Mouse (Mus musculus) neural tube, embryonic 14.5 days (tissue): ENCODE data around the gene Gm27179. TPM values are rescaled to one million over a fixed set of nuclear protein-coding genes. Genes with fewer than 3 reads are reported as not detected.
"Not testable (repeated sequence)": the region's sequence is repeated elsewhere in the genome, so short reads cannot be mapped to it uniquely, and the experiment has no call there.

Experiments used
- ATAC-seq: fragments of 200-750 bp; cut with Nextera tagmentation; 2 replicates; pipeline ENCODE4 v1.8.0; 2017; ENCODE audit warnings: low read depth, mild to moderate bottlenecking, moderate TSS enrichment, moderate library complexity
- H3K27ac ChIP-seq: fragments of 300-500 bp; sonication (generic); 2 replicates; pipeline ENCODE4 v1.5.1; 2014; ENCODE audit warnings: low read depth, mild to moderate bottlenecking, control low read depth, low read length, moderate library complexity, mixed read lengths
- H3K27me3 ChIP-seq: fragments of 300-500 bp; sonication (generic); 2 replicates; pipeline ENCODE4 v1.6.1; 2014; ENCODE audit warnings: low read length; ENCODE audit not compliant: control insufficient read depth, insufficient read depth
- H3K36me3 ChIP-seq: fragments of 300-500 bp; sonication (generic); 2 replicates; pipeline ENCODE4 v1.6.1; 2014; ENCODE audit warnings: low read length, mixed read lengths; ENCODE audit not compliant: control insufficient read depth, insufficient read depth
- H3K4me1 ChIP-seq: fragments of 300-500 bp; sonication (generic); 2 replicates; pipeline ENCODE4 v1.6.1; 2014; ENCODE audit warnings: low read length; ENCODE audit not compliant: control insufficient read depth, insufficient read depth
- H3K4me2 ChIP-seq: fragments of 300-500 bp; sonication (generic); 2 replicates; pipeline ENCODE4 v1.6.1; 2014; ENCODE audit warnings: mild to moderate bottlenecking, low read depth, low read length, control low read depth
- H3K4me3 ChIP-seq: fragments of 300-500 bp; sonication (generic); 2 replicates; pipeline ENCODE4 v1.5.1; 2014; ENCODE audit warnings: low read depth, low read length, control low read depth, mixed read lengths
- H3K9ac ChIP-seq: fragments of 300-500 bp; sonication (generic); replicated peaks from 2 replicates; pipeline ENCODE4 v1.6.1; 2014; ENCODE audit warnings: low read depth, mild to moderate bottlenecking, control low read depth, low read length, mixed read lengths
- H3K9me3 ChIP-seq: fragments of 300-500 bp; sonication (generic); 2 replicates; pipeline ENCODE4 v1.6.1; 2016; ENCODE audit warnings: low read length; ENCODE audit not compliant: control insufficient read depth
- WGBS: fragments of 180-500 bp; shearing (Covaris S2); extraction: QIAGEN DNeasy Blood & Tissue Kit; methylation state at CpG from one replicate; pipeline ENCODE4 v1.1.7; 2014; 5-methylcytosine and 5-hydroxymethylcytosine counted together
- polyA plus RNA-seq: library from polyadenylated mRNA; unstranded; fragments of >200 nt; fragmentation: Nextera tagmentation; extraction: Ambion mirVana; gene quantifications from 2 replicates; pipeline ENCODE4 v1.2.1, GENCODE M21; 2014

Gm27179 gene
- polyA plus RNA-seq, 1 experiment from 2014 or later = not detected

DNA sequence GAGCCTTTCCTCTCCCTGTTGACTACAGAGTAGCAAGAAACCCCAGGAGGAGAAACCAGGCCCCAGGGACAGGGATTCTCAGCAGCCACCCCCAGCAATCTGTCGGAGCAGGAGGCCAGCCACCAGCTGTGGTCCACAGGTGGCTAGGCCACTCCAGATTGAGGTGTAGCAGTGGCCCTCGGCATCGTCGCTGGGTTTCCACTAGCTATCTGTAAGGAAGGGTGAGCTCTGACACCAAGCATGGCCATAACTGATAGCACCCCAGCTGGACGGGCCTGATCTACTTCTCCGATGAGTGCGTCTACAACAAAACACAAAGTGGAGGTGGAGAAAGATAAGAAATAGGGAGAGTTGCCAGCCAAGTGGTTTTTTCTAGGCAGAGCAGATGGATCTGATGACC is 24.2 kb upstream of the Gm27179 start:
- no CpG with 5 or more reads among the region's 7 CpGs for WGBS
- not testable (repeated sequence) for H3K4me2 ChIP-seq, H3K4me1 ChIP-seq, H3K9ac ChIP-seq, H3K4me3 ChIP-seq, ATAC-seq, H3K27me3 ChIP-seq, H3K36me3 ChIP-seq, H3K9me3 ChIP-seq, H3K27ac ChIP-seq

DNA sequence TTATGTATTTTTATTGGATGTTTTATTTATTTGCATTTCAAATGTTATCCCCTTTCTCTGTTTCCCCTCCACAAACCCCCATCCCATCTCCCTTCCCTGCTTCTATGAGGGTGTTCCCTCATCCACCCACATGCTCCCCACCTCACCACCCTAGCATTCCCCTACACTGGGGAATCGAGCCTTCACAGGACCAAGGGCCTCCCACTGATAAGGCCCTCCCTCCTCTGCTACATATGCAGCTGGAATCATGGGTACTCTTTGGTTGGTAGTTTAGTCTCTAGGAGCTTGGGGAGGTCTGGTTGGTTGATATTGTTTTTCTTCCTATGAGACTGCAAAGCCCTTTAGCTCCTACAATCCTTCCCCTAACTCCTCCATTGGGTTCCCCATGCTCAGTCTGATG is 13.9 kb upstream of the Gm27179 start:
- ATAC-seq, H3K4me2 ChIP-seq, H3K9ac ChIP-seq, H3K4me1 ChIP-seq, H3K4me3 ChIP-seq, H3K9me3 ChIP-seq, H3K27me3 ChIP-seq, H3K27ac ChIP-seq, H3K36me3 ChIP-seq: not testable (repeated sequence)
- WGBS = no CpG with 5 or more reads among the region's 1 CpGs

- WGBS = no CpG with 5 or more reads among the region's 1 CpGs
- not testable (repeated sequence) for ATAC-seq, H3K9ac ChIP-seq, H3K4me3 ChIP-seq, H3K9me3 ChIP-seq, H3K4me2 ChIP-seq, H3K27ac ChIP-seq, H3K36me3 ChIP-seq, H3K4me1 ChIP-seq, H3K27me3 ChIP-seq
Observed at GRCm38 (mm10) chr14:69523001-69523400, 10.7 kb upstream of the Gm27179 start.

- H3K9me3 ChIP-seq, H3K36me3 ChIP-seq, H3K4me2 ChIP-seq, H3K27me3 ChIP-seq, H3K4me1 ChIP-seq, ATAC-seq, H3K9ac ChIP-seq, H3K4me3 ChIP-seq, H3K27ac ChIP-seq: not testable (repeated sequence)
- no CpG with 5 or more reads among the region's 2 CpGs for WGBS
Observed at GRCm38 (mm10) chr14:69520810-69521209, 8.5 kb upstream of the Gm27179 start.

DNA sequence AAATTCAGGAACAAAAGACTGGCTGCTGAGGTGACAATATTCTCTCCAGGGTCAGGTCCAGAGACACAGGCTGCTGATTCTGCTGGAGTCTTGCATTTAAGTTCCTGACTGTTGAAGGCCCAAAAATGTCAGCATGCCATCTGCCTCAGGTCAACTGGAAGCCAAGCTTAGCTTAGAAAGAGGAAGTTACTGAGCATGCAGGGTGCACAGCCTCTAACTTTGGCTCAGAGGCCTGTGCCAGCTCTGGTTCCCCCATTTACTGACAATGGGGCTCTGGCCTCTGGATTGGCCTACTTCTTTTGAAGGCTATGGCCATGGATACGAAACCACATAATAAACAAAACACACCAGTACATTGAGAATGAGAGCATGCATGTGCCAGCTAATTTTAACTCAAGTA is 5.3 kb downstream of the Gm27179 start:
- H3K4me2 ChIP-seq, H3K9me3 ChIP-seq, H3K9ac ChIP-seq, H3K27ac ChIP-seq, H3K4me3 ChIP-seq, ATAC-seq, H3K4me1 ChIP-seq, H3K27me3 ChIP-seq, H3K36me3 ChIP-seq: not testable (repeated sequence)
- WGBS = no CpG with 5 or more reads among the region's 1 CpGs

DNA sequence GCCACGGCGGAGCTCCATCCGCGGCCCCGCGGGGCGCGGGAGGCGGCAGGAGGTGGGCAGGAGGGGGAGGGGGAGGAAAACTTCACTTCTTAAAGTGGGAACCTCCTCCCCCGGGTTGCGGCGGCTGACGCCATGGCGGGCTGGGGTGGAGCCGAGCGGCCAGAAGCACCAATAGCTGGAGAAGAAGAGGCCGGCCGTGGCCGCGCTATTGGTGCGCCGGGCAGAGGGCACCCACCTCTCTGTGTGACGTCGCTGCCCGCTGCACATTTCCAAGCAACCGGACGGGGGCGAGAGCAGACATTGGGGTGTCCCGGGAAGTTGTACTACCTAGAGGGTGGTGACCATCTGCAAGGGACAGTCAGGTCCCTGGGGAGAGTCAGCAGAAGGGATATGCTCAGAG is 9.2 kb downstream of the Gm27179 start, which contains the start of gene Gm16867:
Gm16867 (minus strand) TSS at position 189 of the 400 bp plus-strand sequence.
- H3K27ac ChIP-seq, H3K36me3 ChIP-seq, H3K4me1 ChIP-seq, H3K9ac ChIP-seq, H3K27me3 ChIP-seq, H3K4me2 ChIP-seq, H3K4me3 ChIP-seq, H3K9me3 ChIP-seq: not testable (repeated sequence)
- WGBS = no CpG with 5 or more reads among the region's 29 CpGs
- peak; percentile 98 for ATAC-seq

DNA sequence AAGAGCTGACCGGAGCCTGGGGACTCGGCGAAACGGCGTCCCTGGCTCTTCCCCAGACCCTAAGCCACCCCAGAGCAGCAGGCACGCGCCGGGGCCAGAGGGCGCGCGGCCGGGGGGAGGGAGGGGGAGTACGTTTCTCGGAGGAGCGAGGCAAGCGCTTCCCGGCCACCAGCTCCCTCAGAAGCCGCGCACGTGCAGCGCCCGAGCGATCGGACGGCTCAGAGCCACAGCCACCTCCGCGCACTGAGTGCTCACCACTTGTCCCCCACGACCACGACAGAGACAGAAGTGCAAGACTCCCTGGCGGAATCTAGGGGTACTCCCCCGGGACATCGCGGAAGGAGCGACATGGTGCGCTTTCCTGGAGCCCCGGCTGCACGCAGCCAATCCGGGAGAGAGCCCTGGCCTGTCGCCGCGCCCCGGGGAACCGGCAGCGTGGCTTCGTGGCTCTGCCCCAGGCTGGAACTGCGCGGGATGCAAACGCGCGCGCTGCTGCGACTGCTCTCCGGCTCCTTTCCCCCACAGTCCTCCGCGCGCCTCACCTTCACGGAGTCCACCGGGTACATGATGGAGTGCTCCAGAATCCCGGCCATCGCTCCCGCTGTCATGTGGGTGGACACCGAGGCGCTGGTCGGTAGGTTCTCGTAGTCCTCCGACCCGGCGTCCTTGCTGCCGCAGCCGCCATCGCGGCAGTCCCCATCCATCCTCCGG is 9.8 kb downstream of the Gm27179 start:
- not testable (repeated sequence) for H3K9ac ChIP-seq, H3K36me3 ChIP-seq, H3K4me2 ChIP-seq, H3K27ac ChIP-seq, H3K9me3 ChIP-seq, H3K4me3 ChIP-seq, H3K4me1 ChIP-seq, H3K27me3 ChIP-seq
- ATAC-seq = peak; percentile 78
- WGBS = no CpG with 5 or more reads among the region's 73 CpGs

DNA sequence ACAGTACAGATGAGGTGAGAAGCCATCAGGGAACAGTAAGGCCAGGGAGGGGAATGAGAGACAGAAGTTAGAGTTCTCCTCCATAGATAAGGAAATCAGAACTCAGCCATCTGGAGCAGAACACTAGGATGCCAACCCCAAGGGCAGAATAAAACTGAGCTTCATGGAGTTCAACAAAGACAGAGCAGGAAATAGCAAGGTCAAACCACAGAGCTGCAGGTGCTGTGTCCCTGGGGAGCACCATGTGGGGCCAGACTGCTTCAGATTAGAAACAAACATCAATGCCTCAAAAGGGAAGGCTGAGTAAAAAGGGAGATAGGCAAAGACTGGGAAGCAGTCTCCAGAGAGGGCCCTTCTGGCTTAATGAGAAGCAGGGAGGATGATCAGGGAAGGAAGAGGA is 16.1 kb downstream of the Gm27179 start:
- not testable (repeated sequence) for H3K36me3 ChIP-seq, H3K9me3 ChIP-seq, H3K4me2 ChIP-seq, ATAC-seq, H3K4me3 ChIP-seq, H3K27me3 ChIP-seq, H3K9ac ChIP-seq, H3K27ac ChIP-seq, H3K4me1 ChIP-seq

DNA sequence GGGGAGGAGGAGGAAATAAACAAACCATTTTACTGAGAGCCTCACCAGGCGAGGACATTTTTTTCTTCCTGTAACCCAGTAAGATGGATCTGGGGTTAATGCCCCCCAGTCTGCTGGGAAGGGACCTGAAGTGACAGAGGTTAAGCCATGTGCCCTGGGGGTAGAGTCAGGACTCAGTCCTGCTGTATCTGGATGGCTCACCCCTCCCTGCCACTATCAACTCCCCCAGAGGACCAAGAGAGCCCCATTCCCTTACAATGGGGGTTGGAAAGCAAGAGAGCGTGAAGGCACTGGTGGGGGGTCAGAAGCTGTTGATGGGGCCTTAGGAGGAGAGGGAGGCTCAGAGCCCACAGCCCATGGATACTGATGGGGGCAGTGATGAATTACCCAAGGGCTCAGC is 17.4 kb downstream of the Gm27179 start:
- ATAC-seq, H3K9ac ChIP-seq: not testable (repeated sequence)
- no CpG with 5 or more reads among the region's 2 CpGs for WGBS

More for the DNA sequence above, 17.4 kb downstream of the Gm27179 start:
- H3K9me3 ChIP-seq, H3K4me2 ChIP-seq, H3K4me1 ChIP-seq, H3K27me3 ChIP-seq, H3K36me3 ChIP-seq, H3K27ac ChIP-seq, H3K4me3 ChIP-seq: not testable (repeated sequence)
